Mouse (Mus musculus) forebrain, postnatal 0 days (tissue): Measurements from ENCODE around the gene Nbas. TPM values are rescaled to one million over a fixed set of nuclear protein-coding genes. Genes with fewer than 3 reads are reported as not detected.
A peak's percentile ranks its signal among the peaks of the same experiment; 100 is the strongest.

Source experiments
- ATAC-seq: fragments of 200-750 bp; cut with Nextera tagmentation; 2 replicates; pipeline ENCODE4 v1.8.0; 2017; ENCODE audit warnings: mild to moderate bottlenecking, moderate library complexity
- DNase-seq: peaks from one replicate; pipeline ENCODE4 v3.0.0-alpha.2; 2015
- H3K27ac ChIP-seq: fragments of 300-500 bp; sonication (generic); 2 replicates; pipeline ENCODE4 v1.5.1; 2014; ENCODE audit warnings: low read depth, mild to moderate bottlenecking, antibody characterized with exemption, low read length, moderate library complexity, mixed read lengths
- H3K27me3 ChIP-seq: fragments of 300-500 bp; sonication (generic); 2 replicates; pipeline ENCODE4 v1.6.1; 2014; ENCODE audit warnings: mild to moderate bottlenecking, low read length, mixed read lengths; ENCODE audit not compliant: insufficient read depth
- H3K36me3 ChIP-seq: fragments of 300-500 bp; sonication (generic); 2 replicates; pipeline ENCODE4 v1.6.1; 2014; ENCODE audit warnings: mild to moderate bottlenecking, moderate library complexity; ENCODE audit not compliant: insufficient read depth
- H3K4me1 ChIP-seq: fragments of 300-500 bp; sonication (generic); 2 replicates; pipeline ENCODE4 v1.6.1; 2014; ENCODE audit warnings: antibody characterized with exemption; ENCODE audit not compliant: insufficient read depth
- H3K4me2 ChIP-seq: fragments of 300-500 bp; sonication (generic); 2 replicates; pipeline ENCODE4 v1.6.1; 2014; ENCODE audit warnings: low read depth, mild to moderate bottlenecking, moderate library complexity
- H3K4me3 ChIP-seq: fragments of 300-500 bp; sonication (generic); 2 replicates; pipeline ENCODE4 v1.5.1; 2014; ENCODE audit warnings: low read depth, low read length, mixed read lengths
- H3K9ac ChIP-seq: fragments of 300-500 bp; sonication (generic); 2 replicates; pipeline ENCODE4 v1.6.1; 2014; ENCODE audit warnings: mild to moderate bottlenecking
- H3K9me3 ChIP-seq: fragments of 300-500 bp; sonication (generic); 2 replicates; pipeline ENCODE4 v1.6.1; 2016; ENCODE audit warnings: low read length
- CTCF ChIP-seq: sonication (generic); IDR thresholded peaks from 2 replicates; pipeline ENCODE4 v1.5.1; 2016; ENCODE audit warnings: antibody characterized with exemption, control low read depth, low read depth
- WGBS: fragments of 180-500 bp; shearing (Covaris S2); extraction: QIAGEN DNeasy Blood & Tissue Kit; methylation state at CpG from one replicate; pipeline ENCODE4 v1.1.7; 2014; 5-methylcytosine and 5-hydroxymethylcytosine counted together
- polyA plus RNA-seq: library from polyadenylated mRNA; unstranded; fragments of >200 nt; fragmentation: Nextera tagmentation; extraction: Ambion mirVana; gene quantifications from 2 replicates; pipeline ENCODE4 v1.2.1, GENCODE M21; 2015
- total RNA-seq: library from RNA; depleted of rRNA; stranded (reverse); fragments of >200 nt; gene quantifications from 2 replicates; pipeline ENCODE4 v1.2.3, GENCODE M21; 2014

Nbas gene
- total and polyA plus RNA-seq, 2 experiments from 2014 or later: 9.8 to 32.2 TPM

GRCm38 (mm10) chr12:13445486-13446065, 176.6 kb downstream of the Nbas start:
- DNase-seq (no peak), ATAC-seq (no peak)
- 92% methylated on average over 2 of the region's 2 CpGs for WGBS
- no peak for TF ChIP-seq CTCF
- no peaks in the 10 kb centered on the region for H3K36me3 ChIP-seq
- no peaks in the 10 kb centered on the region for H3K27me3 ChIP-seq
- H3K4me2 ChIP-seq: no peak overlapping the region
- no peak overlapping the region for H3K27ac ChIP-seq
- H3K4me3 ChIP-seq: no peak overlapping the region
- no peak overlapping the region for H3K9ac ChIP-seq
- no peaks in the 10 kb centered on the region for H3K4me1 ChIP-seq
- no peaks in the 10 kb centered on the region for H3K9me3 ChIP-seq

DNA sequence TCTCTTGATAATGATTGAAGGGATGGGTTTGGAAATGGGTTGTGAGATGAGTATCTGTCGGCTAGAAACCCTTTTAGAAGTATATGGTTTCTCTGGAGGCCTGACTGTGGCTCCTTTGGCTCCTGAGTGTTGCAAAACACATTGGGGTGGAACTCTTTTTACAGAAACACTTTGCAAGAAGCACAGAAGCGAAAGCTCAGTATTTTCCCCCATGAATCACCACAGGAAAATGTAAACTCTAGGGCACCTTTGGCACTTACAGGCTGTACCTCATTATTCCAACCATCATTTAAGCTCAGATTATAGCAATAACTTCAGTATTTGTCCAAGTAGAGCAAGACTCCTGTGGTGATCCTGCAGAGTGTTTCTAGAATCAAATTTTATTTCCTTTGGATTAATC, 180.0 kb downstream of the Nbas start:
- ATAC-seq (no peak), DNase-seq (no peak)
- Histone ChIP-seq H3K9me3 (no peaks in the 10 kb centered on the region), H3K36me3 (no peaks in the 10 kb centered on the region), H3K4me3 (no peak overlapping the region), H3K27ac (no peak overlapping the region), H3K27me3 (no peaks in the 10 kb centered on the region), H3K4me2 (no peak overlapping the region), H3K9ac (no peak overlapping the region), H3K4me1 (no peaks in the 10 kb centered on the region)
- 78% methylated on average over 2 of the region's 2 CpGs for WGBS
- no peak for TF ChIP-seq CTCF

DNA sequence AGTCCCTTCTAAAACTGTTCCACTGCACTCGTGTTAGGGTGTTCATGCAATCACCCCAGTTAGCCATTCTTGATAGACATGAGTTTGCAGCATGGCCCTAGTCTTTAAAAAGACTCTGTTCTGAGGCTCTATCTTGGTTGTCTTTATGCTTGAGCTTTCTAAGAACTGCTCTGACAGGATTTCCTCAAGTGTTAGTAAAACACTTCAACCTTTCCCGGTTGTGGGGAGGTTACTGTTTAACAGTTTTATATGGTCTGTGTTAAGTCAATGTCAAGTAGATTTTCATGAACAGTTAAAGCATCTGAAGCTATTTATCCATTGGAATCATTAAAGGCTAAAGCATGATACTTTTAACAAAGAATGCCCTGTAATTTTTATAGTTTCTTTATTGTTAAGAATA, 183.1 kb downstream of the Nbas start:
- H3K36me3 ChIP-seq: no peaks in the 10 kb centered on the region
- no peak overlapping the region for H3K4me2 ChIP-seq
- DNase-seq: no peak
- no peak overlapping the region for H3K27ac ChIP-seq
- ATAC-seq: no peak
- TF ChIP-seq CTCF: no peak
- no peaks in the 10 kb centered on the region for H3K9me3 ChIP-seq
- H3K4me3 ChIP-seq: no peak overlapping the region
- 83% methylated on average over 2 of the region's 2 CpGs for WGBS
- no peaks in the 10 kb centered on the region for H3K27me3 ChIP-seq
- H3K9ac ChIP-seq: no peak overlapping the region
- no peaks in the 10 kb centered on the region for H3K4me1 ChIP-seq

DNA sequence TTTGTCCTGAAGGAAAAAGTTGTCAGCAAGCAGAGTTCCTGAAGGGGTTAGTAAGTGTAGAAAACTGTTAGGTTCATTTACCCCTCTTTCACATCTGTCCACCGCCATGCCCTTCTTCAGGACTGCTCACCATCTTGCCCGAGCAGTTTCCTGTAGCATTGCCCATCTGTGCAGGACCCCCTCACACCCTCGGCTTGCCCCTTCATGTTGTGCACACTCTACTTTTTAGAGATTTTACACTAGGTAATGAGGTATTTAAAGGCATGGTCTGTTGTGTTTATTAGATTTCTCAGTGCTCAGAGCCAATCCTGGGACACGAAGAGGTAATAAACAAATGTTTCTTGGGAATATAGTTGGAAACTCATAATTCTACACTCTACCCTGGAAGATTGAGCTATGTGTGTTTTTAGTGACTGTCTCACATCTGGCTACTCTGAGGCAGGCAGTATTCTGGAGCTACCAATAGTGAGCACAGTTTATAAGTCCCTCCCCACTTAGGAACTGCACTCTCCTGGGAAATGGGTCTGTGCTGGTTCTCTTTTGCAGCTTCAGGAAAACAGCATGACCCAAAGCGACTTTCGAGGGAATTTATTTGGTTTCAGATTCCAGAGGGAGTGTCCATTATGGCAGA, 191.4 kb downstream of the Nbas start:
- Histone ChIP-seq H3K9ac (no peak overlapping the region), H3K36me3 (no peaks in the 10 kb centered on the region), H3K4me2 (no peak overlapping the region), H3K27me3 (no peaks in the 10 kb centered on the region), H3K4me3 (no peak overlapping the region), H3K27ac (no peak overlapping the region), H3K4me1 (no peaks in the 10 kb centered on the region), H3K9me3 (no peaks in the 10 kb centered on the region)
- ATAC-seq: no peak
- WGBS: 89% methylated on average over 6 of the region's 6 CpGs
- no peak for TF ChIP-seq CTCF
- DNase-seq: no peak

- no peaks in the 10 kb centered on the region for H3K27me3 ChIP-seq
- DNase-seq: no peak
- H3K36me3 ChIP-seq: no peaks in the 10 kb centered on the region
- 77% methylated on average over 9 of the region's 9 CpGs for WGBS
- no peak for TF ChIP-seq CTCF
- H3K27ac ChIP-seq: no peak overlapping the region
- no peaks in the 10 kb centered on the region for H3K9me3 ChIP-seq
- no peak overlapping the region for H3K4me3 ChIP-seq
- no peaks in the 10 kb centered on the region for H3K4me1 ChIP-seq
- no peak overlapping the region for H3K9ac ChIP-seq
- no peak overlapping the region for H3K4me2 ChIP-seq
- no peak for ATAC-seq
These were observed 192.7 kb downstream of the Nbas start for GRCm38 (mm10) chr12:13461558-13462153.

DNA sequence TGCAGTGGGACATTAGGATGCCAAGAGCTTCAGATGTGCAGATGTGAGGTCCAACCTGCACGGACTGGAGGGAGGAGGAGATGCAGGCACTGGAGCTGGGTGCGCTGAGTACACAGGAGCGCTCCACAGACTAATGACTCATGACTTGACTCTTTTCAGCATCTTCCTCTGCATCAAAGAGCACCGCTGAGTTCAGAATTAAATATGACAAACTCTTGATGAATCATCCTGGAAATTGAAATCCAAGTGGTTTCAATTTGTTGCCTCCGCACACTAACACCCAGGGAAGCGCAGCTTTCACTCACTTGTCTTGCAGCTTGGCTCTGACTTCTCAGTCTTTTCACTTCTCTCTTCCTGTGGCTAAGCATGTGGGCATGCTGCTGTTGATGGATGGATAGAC, 193.5 kb downstream of the Nbas start:
- 85% methylated on average over 6 of the region's 6 CpGs for WGBS

DNA sequence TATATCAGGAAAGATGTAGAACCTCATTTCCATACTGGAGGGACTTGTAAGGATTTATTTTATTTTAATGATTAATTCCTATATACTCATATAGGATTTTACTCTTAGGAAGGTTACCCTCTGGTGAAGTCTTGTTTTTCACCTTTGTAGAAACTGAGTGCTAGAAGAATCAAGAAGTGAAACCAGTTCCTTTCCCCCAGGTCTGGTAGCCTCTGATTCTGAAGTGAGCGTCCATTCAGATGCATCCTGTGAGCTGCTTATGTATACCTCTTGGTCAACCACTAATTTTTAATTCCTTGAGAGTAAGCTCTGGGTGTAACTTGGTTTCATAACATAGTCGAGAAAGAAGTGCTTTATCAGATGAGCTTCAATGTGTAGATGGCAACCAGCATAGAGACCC, 196.6 kb downstream of the Nbas start:
- WGBS: 96% methylated on average over 2 of the region's 2 CpGs
- Histone ChIP-seq H3K4me1 (no peaks in the 10 kb centered on the region), H3K36me3 (no peaks in the 10 kb centered on the region), H3K4me3 (no peak overlapping the region), H3K4me2 (no peak overlapping the region), H3K27ac (no peak overlapping the region), H3K9me3 (no peaks in the 10 kb centered on the region), H3K27me3 (no peaks in the 10 kb centered on the region), H3K9ac (no peak overlapping the region)
- no peak for TF ChIP-seq CTCF
- no peak for DNase-seq
- no peak for ATAC-seq

More for the DNA sequence above, 193.5 kb downstream of the Nbas start:
- H3K4me1 ChIP-seq: no peaks in the 10 kb centered on the region
- no peak overlapping the region for H3K27ac ChIP-seq
- no peak overlapping the region for H3K4me3 ChIP-seq
- H3K9me3 ChIP-seq: no peaks in the 10 kb centered on the region
- H3K9ac ChIP-seq: no peak overlapping the region
- peak; percentile 62; the same call in 1 of the 2 replicates for ATAC-seq
- no peak overlapping the region for H3K4me2 ChIP-seq
- H3K27me3 ChIP-seq: no peaks in the 10 kb centered on the region
- no peaks in the 10 kb centered on the region for H3K36me3 ChIP-seq
- TF ChIP-seq CTCF: no peak
- no peak for DNase-seq
